Mouse (Mus musculus): Measurements from ENCODE around the gene Rffl.

DNA sequence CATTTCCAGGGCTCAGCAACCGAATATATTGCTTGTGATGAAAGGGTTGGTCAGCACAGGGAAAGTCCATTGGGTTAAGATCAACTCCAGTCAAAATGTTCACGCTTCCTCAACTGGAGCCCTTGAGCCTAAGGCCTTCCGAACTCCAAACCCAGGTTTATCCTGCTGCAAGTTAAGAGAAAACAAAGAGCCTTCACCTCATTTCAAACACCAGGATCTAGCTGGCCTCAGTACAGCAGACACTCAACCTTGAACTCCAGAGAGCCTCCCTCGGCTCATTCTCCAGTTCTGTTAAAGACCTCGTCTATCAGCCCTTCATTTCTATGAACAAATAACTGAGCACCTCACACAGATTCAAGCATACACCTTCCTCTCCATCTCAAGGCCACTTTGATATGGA is 90.9 kb downstream of the Rffl start:
- TF ChIP-seq TAL1 (IDR thresholded peaks at IDR 0.05; ENCODE audit: low read length) = no peak
- TF ChIP-seq GATA1 (IDR thresholded peaks at IDR 0.05; ENCODE audit: low read length) = no peak

Measured in erythroblast, embryonic 14.5 days (primary cell).